Mouse (Mus musculus) frontal cortex, postnatal 10 days (tissue): ENCODE measurements at regions not wholly inside any gene's neighbourhood (a gene's known extent, or its start where the extent isn't known, plus 50 kb on each side); places are given as distances from the start of the nearest gene placed in this dataset.

Source experiments
- DNase-seq, 2 experiments: peaks; one replicate each; pipeline ENCODE4 v3.0.0; 2022; ENCODE audit warnings: low spot score in 2 of 2, mixed read lengths in 1 of 2

- DNase-seq, result no peak
Measured at GRCm38 (mm10) chr7:145105831-145106493, 102.0 kb downstream of the 1810010D01Rik start.

- DNase-seq, result no peak
Measured at GRCm38 (mm10) chr7:145102692-145103091, 105.2 kb downstream of the 1810010D01Rik start.

GRCm38 (mm10) chr7:145102216-145102615 is 105.7 kb downstream of the 1810010D01Rik start:
- peak; percentile 48 to 62 for DNase-seq

- DNase-seq, result no peak
Measured at GRCm38 (mm10) chr7:145098335-145098734, 109.6 kb downstream of the 1810010D01Rik start.

GRCm38 (mm10) chr7:145094134-145094526 is 113.8 kb downstream of the 1810010D01Rik start:
- no peak for DNase-seq

- peak in 1 of 2 experiments; percentile 45 for DNase-seq
Measured at GRCm38 (mm10) chr7:145093417-145094133, 114.3 kb downstream of the 1810010D01Rik start.

- DNase-seq, result no peak
Measured at GRCm38 (mm10) chr7:145092392-145093176, 115.3 kb downstream of the 1810010D01Rik start.

GRCm38 (mm10) chr7:145090849-145091248 is 117.1 kb downstream of the 1810010D01Rik start:
- DNase-seq, result no peak

GRCm38 (mm10) chr7:145089315-145089721 is 118.6 kb downstream of the 1810010D01Rik start:
- no peak for DNase-seq

GRCm38 (mm10) chr7:145088655-145089054 is 119.3 kb downstream of the 1810010D01Rik start:
- DNase-seq, result no peak

- no peak for DNase-seq
Measured at GRCm38 (mm10) chr7:145087790-145088189, 120.1 kb downstream of the 1810010D01Rik start.

GRCm38 (mm10) chr7:145082917-145083752 is 124.8 kb downstream of the 1810010D01Rik start:
- no peak for DNase-seq

- no peak for DNase-seq
Measured at GRCm38 (mm10) chr7:145071996-145072790, 132.5 kb upstream of the Ccnd1 start.

- DNase-seq, result no peak
Measured at GRCm38 (mm10) chr7:145071533-145071932, 131.8 kb upstream of the Ccnd1 start.

GRCm38 (mm10) chr7:145067366-145067765 is 127.6 kb upstream of the Ccnd1 start:
- no peak for DNase-seq

GRCm38 (mm10) chr7:145056320-145056719 is 116.6 kb upstream of the Ccnd1 start:
- no peak for DNase-seq

GRCm38 (mm10) chr7:145051616-145052015 is 111.9 kb upstream of the Ccnd1 start:
- DNase-seq, result no peak

- no peak for DNase-seq
Measured at GRCm38 (mm10) chr7:145050729-145051128, 111.0 kb upstream of the Ccnd1 start.

GRCm38 (mm10) chr7:145048481-145048877 is 108.8 kb upstream of the Ccnd1 start:
- DNase-seq, result no peak

GRCm38 (mm10) chr7:145047771-145048480 is 108.2 kb upstream of the Ccnd1 start:
- DNase-seq, result no peak
